Mouse (Mus musculus): ENCODE results near the gene Rbfox1.

The Rbfox1 gene

GRCm38 (mm10) chr16:7050945-7051344 lies 1165.8 kb downstream of the Rbfox1 start:
- no peak for DNase-seq

- DNase-seq = no peak
Observed at GRCm38 (mm10) chr16:7051991-7052390, 1166.8 kb downstream of the Rbfox1 start.

GRCm38 (mm10) chr16:7052408-7052807 lies 1167.3 kb downstream of the Rbfox1 start:
- no peak for DNase-seq

GRCm38 (mm10) chr16:7057789-7058188 lies 1172.6 kb downstream of the Rbfox1 start:
- DNase-seq = peak in 1 of 2 experiments; percentile 39

- DNase-seq = peak in 1 of 2 experiments; percentile 59
Observed at GRCm38 (mm10) chr16:7058556-7058955, 1173.4 kb downstream of the Rbfox1 start.

GRCm38 (mm10) chr16:7059596-7059995 lies 1174.4 kb downstream of the Rbfox1 start:
- no peak for DNase-seq

- no peak for DNase-seq
Observed at GRCm38 (mm10) chr16:7060864-7061263, 1175.7 kb downstream of the Rbfox1 start.

GRCm38 (mm10) chr16:7062512-7062911 lies 1177.4 kb downstream of the Rbfox1 start:
- peak; percentile 40 to 55 for DNase-seq

GRCm38 (mm10) chr16:7067109-7067508 lies 1182.0 kb downstream of the Rbfox1 start:
- no peak for DNase-seq

GRCm38 (mm10) chr16:7069599-7069998 lies 1184.4 kb downstream of the Rbfox1 start:
- DNase-seq = no peak

- no peak for DNase-seq
Observed at GRCm38 (mm10) chr16:7074786-7075185, 1189.6 kb downstream of the Rbfox1 start.

GRCm38 (mm10) chr16:7075749-7076148 lies 1190.6 kb downstream of the Rbfox1 start:
- DNase-seq = peak; percentile 43 to 54

GRCm38 (mm10) chr16:7076305-7076704 lies 1191.2 kb downstream of the Rbfox1 start:
- DNase-seq = no peak

GRCm38 (mm10) chr16:7076707-7077106 lies 1191.6 kb downstream of the Rbfox1 start:
- DNase-seq = no peak

GRCm38 (mm10) chr16:7081074-7081568 lies 1196.0 kb downstream of the Rbfox1 start:
- peak; percentile 67 to 73 for DNase-seq

GRCm38 (mm10) chr16:7081684-7082255 lies 1196.6 kb downstream of the Rbfox1 start:
- no peak for DNase-seq

- DNase-seq = no peak
Observed at GRCm38 (mm10) chr16:7083937-7084336, 1198.8 kb downstream of the Rbfox1 start.

- DNase-seq = no peak
Observed at GRCm38 (mm10) chr16:7088601-7089430, 1203.7 kb downstream of the Rbfox1 start.

GRCm38 (mm10) chr16:7089475-7089874 lies 1204.3 kb downstream of the Rbfox1 start:
- DNase-seq = no peak

GRCm38 (mm10) chr16:7090205-7090604 lies 1205.0 kb downstream of the Rbfox1 start:
- DNase-seq = no peak

- no peak for DNase-seq
Observed at GRCm38 (mm10) chr16:7092811-7093210, 1207.7 kb downstream of the Rbfox1 start.

- no peak for DNase-seq
Observed at GRCm38 (mm10) chr16:7093686-7094085, 1208.5 kb downstream of the Rbfox1 start.

GRCm38 (mm10) chr16:7094181-7094749 lies 1209.1 kb downstream of the Rbfox1 start:
- no peak for DNase-seq

GRCm38 (mm10) chr16:7097071-7097470 lies 1211.9 kb downstream of the Rbfox1 start:
- DNase-seq = peak; percentile 43 to 52
